In the genomic region with DNA sequence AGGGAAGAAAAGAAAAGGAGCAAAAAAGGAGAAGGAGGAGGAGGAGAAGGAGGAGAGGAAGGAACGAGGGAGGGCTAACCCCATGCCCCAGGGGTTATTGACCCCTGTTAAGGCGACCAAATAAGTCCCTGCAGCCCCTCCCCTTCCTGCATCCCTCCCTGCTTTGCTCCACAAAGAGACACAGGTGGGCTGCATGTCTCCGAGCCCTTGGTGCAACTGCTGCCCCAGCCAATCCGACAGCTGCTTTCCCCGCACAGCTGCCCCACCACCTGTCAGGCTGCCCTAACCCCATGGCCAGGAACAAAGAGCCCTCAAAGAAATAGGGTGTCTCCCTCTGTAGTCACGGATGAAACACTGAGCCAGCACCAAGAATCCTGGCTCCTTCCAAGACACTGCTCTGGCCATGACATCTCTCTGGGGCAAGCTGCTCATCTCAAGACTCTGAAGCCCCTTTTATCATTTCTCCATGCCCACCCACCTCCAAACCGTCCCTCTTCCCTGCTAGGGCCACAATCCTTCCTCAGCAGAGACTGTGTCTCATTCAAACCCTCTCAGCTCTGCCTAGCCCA, we compare ENCODE assay signal across 8 mouse cellular contexts. TPM values are rescaled to one million over a fixed set of nuclear protein-coding genes. Genes with fewer than 3 reads are reported as not detected.
A peak's percentile ranks its signal among the peaks of the same experiment; 100 is the strongest.
DNase-seq lines count a peak whose midpoint lies in the region; ATAC-seq and TF ChIP-seq lines count a peak whose summit lies in the region.
"Had no signal": no experiment of that assay in that cellular context is flagged by ENCODE, and none has a peak within 500 bp of the region (broad histone marks: within the 10 kb centered on the region; RNA-seq: fewer than 3 reads in every experiment).

No protein-coding gene starts in this region.

- H3K27ac ChIP-seq in stomach, embryonic 15.5 days, result no peak overlapping the region
- H3K27ac ChIP-seq in stomach, postnatal 0 days (replicated peaks), result no peak overlapping the region
- peak overlapping the region; percentile 92 for H3K27ac ChIP-seq in forebrain, postnatal 0 days (ENCODE audit: low read depth, low read length)
- peak overlapping the region; percentile 99 for H3K27ac ChIP-seq in midbrain, embryonic 12.5 days (replicated peaks)

- H3K9me3 ChIP-seq in stomach, embryonic 15.5 days, result no peaks in the 10 kb centered on the region
- H3K9me3 ChIP-seq in stomach, postnatal 0 days (ENCODE audit: control insufficient read depth, low read length), result no peaks in the 10 kb centered on the region
- H3K9me3 ChIP-seq in forebrain, postnatal 0 days (ENCODE audit: low read length), result no peaks in the 10 kb centered on the region
- H3K9me3 ChIP-seq in midbrain, embryonic 12.5 days, result no peaks in the 10 kb centered on the region

- no peak for TF ChIP-seq CTCF in stomach, postnatal 0 days (IDR thresholded peaks at IDR 0.05; ENCODE audit: low read depth)
- TF ChIP-seq CTCF in forebrain, postnatal 0 days (IDR thresholded peaks at IDR 0.05; ENCODE audit: low read depth), result no peak

- ATAC-seq in stomach, embryonic 15.5 days (ENCODE audit: insufficient read depth, low FRiP score, low read depth), result no peak
- ATAC-seq in stomach, postnatal 0 days (ENCODE audit: low FRiP score, low TSS enrichment), result no peak
- no peak for ATAC-seq in forebrain, postnatal 0 days
- ATAC-seq in midbrain, embryonic 12.5 days (ENCODE audit: low FRiP score, low read depth), result no peak
- no peak for ATAC-seq in activated CD4-positive, CD25-positive, alpha-beta regulatory T cell, adult 4 months

- no peaks in the 10 kb centered on the region for H3K27me3 ChIP-seq in stomach, embryonic 15.5 days (replicated peaks)
- no peaks in the 10 kb centered on the region for H3K27me3 ChIP-seq in stomach, postnatal 0 days (ENCODE audit: control insufficient read depth, insufficient read depth, low read length)
- H3K27me3 ChIP-seq in forebrain, postnatal 0 days (ENCODE audit: insufficient read depth, low read length), result no peaks in the 10 kb centered on the region
- no peaks in the 10 kb centered on the region for H3K27me3 ChIP-seq in midbrain, embryonic 12.5 days

- peaks cover 21% of the 10 kb centered on the region for H3K36me3 ChIP-seq in stomach, embryonic 15.5 days
- H3K36me3 ChIP-seq in stomach, postnatal 0 days (ENCODE audit: control insufficient read depth, insufficient read depth, low read length), result no peaks in the 10 kb centered on the region
- peaks cover 36% of the 10 kb centered on the region for H3K36me3 ChIP-seq in forebrain, postnatal 0 days (ENCODE audit: insufficient read depth)
- H3K36me3 ChIP-seq in midbrain, embryonic 12.5 days, result peaks cover 40% of the 10 kb centered on the region

- H3K4me3 ChIP-seq in stomach, embryonic 15.5 days (replicated peaks), result no peak overlapping the region
- no peak overlapping the region for H3K4me3 ChIP-seq in stomach, postnatal 0 days (ENCODE audit: low read depth, low read length)
- H3K4me3 ChIP-seq in forebrain, postnatal 0 days (ENCODE audit: low read depth, low read length), result peak overlapping the region; percentile 74
- peak overlapping the region; percentile 68 for H3K4me3 ChIP-seq in midbrain, embryonic 12.5 days

- 41% methylated on average over 7 of the region's 7 CpGs for WGBS in stomach, embryonic 15.5 days
- 57% methylated on average over 7 of the region's 7 CpGs for WGBS in stomach, postnatal 0 days
- 14% methylated on average over 7 of the region's 7 CpGs for WGBS in forebrain, postnatal 0 days
- WGBS in midbrain, embryonic 12.5 days, result 11% methylated on average over 7 of the region's 7 CpGs

- peaks cover 51% of the 10 kb centered on the region for H3K4me1 ChIP-seq in stomach, embryonic 15.5 days
- 0 out of 2 replicates have a peak, but pooled peaks cover 3% of the 10 kb centered on the region for H3K4me1 ChIP-seq in stomach, postnatal 0 days (replicated peaks; ENCODE audit: control insufficient read depth, insufficient read depth)
- peaks cover 24% of the 10 kb centered on the region for H3K4me1 ChIP-seq in forebrain, postnatal 0 days (ENCODE audit: insufficient read depth)
- peaks cover 60% of the 10 kb centered on the region for H3K4me1 ChIP-seq in midbrain, embryonic 12.5 days

- no peak for DNase-seq in stomach, postnatal 0 days (ENCODE audit: low spot score)
- DNase-seq in forebrain, postnatal 0 days, result no peak
- no peak for DNase-seq in frontal cortex, adult 2 months (ENCODE audit: extremely low spot score in 1 of 2, low spot score in 1 of 2)
- no peak for DNase-seq in MN1 (ENCODE audit: low spot score)
- DNase-seq: retina, postnatal 1 day had no signal

- TF ChIP-seq EP300 in stomach, postnatal 0 days (optimal IDR thresholded peaks at IDR 0.05), result no peak

- H3K4me2 ChIP-seq in stomach, embryonic 15.5 days, result peak overlapping the region; percentile 86; the same call in 1 of the 2 replicates
- no peak overlapping the region for H3K4me2 ChIP-seq in stomach, postnatal 0 days (replicated peaks; ENCODE audit: low read depth)
- peak overlapping the region; percentile 97 for H3K4me2 ChIP-seq in forebrain, postnatal 0 days (ENCODE audit: low read depth)
- H3K4me2 ChIP-seq in midbrain, embryonic 12.5 days (replicated peaks), result peak overlapping the region; percentile 96

- H3K9ac ChIP-seq in stomach, embryonic 15.5 days, result no peak overlapping the region
- no peak overlapping the region for H3K9ac ChIP-seq in stomach, postnatal 0 days (ENCODE audit: low read length)
- H3K9ac ChIP-seq in forebrain, postnatal 0 days, result peak overlapping the region; percentile 97
- H3K9ac ChIP-seq in midbrain, embryonic 12.5 days (replicated peaks), result peak overlapping the region; percentile 97

RNA-seq across cellular contexts. Expression of gene Dbn1, which starts 3.3 kb away (rescaled TPM):
- 110 and 115 TPM in 2 replicates for polyA plus RNA-seq in stomach, embryonic 15.5 days (2015; fragmentation: Nextera tagmentation; extraction: Ambion mirVana)
- 39.3 and 40.4 TPM in 2 replicates for polyA plus RNA-seq in stomach, postnatal 0 days (2015; fragmentation: Nextera tagmentation; extraction: Ambion mirVana)
- total RNA-seq in forebrain, postnatal 0 days (2014; rRNA removed), result 545 and 619 TPM in 2 replicates
- 603 and 619 TPM in 2 replicates for polyA plus RNA-seq in forebrain, postnatal 0 days (2015; fragmentation: Nextera tagmentation; extraction: Ambion mirVana)
- polyA plus RNA-seq in midbrain, embryonic 12.5 days (2016; fragmentation: Nextera tagmentation; extraction: Ambion mirVana), result 558 and 585 TPM in 2 replicates
- polyA plus RNA-seq in activated CD4-positive, CD25-positive, alpha-beta regulatory T cell, adult 4 months (2017; shearing (Covaris generic)), result under 1 TPM in 1 of 2 experiments, not detected in 1; 0.25 TPM
- 366 and 391 TPM in 2 replicates for polyA plus RNA-seq in frontal cortex, adult 2 months (2012; rRNA removed)

RNA-seq across cellular contexts. Expression of gene Prr7, which starts 20.5 kb away (rescaled TPM):
- 0.72 and 0.85 TPM in 2 replicates for polyA plus RNA-seq in stomach, embryonic 15.5 days (2015; fragmentation: Nextera tagmentation; extraction: Ambion mirVana)
- 0.13 and 0.28 TPM in 2 replicates for polyA plus RNA-seq in stomach, postnatal 0 days (2015; fragmentation: Nextera tagmentation; extraction: Ambion mirVana)
- 108 and 118 TPM in 2 replicates for total RNA-seq in forebrain, postnatal 0 days (2014; rRNA removed)
- 7.8 and 8.7 TPM in 2 replicates for polyA plus RNA-seq in forebrain, postnatal 0 days (2015; fragmentation: Nextera tagmentation; extraction: Ambion mirVana)
- 2.0 and 2.3 TPM in 2 replicates for polyA plus RNA-seq in midbrain, embryonic 12.5 days (2016; fragmentation: Nextera tagmentation; extraction: Ambion mirVana)
- not detected for polyA plus RNA-seq in activated CD4-positive, CD25-positive, alpha-beta regulatory T cell, adult 4 months (2017; shearing (Covaris generic))
- 67.1 and 81.0 TPM in 2 replicates for polyA plus RNA-seq in frontal cortex, adult 2 months (2012; rRNA removed)

RNA-seq across cellular contexts. Expression of gene Pdlim7, which starts 28.9 kb away (rescaled TPM):
- 198 and 218 TPM in 2 replicates for polyA plus RNA-seq in stomach, embryonic 15.5 days (2015; fragmentation: Nextera tagmentation; extraction: Ambion mirVana)
- 174 and 193 TPM in 2 replicates for polyA plus RNA-seq in stomach, postnatal 0 days (2015; fragmentation: Nextera tagmentation; extraction: Ambion mirVana)
- 26.6 and 36.7 TPM in 2 replicates for total RNA-seq in forebrain, postnatal 0 days (2014; rRNA removed)
- polyA plus RNA-seq in forebrain, postnatal 0 days (2015; fragmentation: Nextera tagmentation; extraction: Ambion mirVana), result 114 and 115 TPM in 2 replicates
- 140 and 156 TPM in 2 replicates for polyA plus RNA-seq in midbrain, embryonic 12.5 days (2016; fragmentation: Nextera tagmentation; extraction: Ambion mirVana)
- 10 to 100 TPM in 1 of 2 experiments, 1 to 10 TPM in 1; 7.4 to 14.4 TPM for polyA plus RNA-seq in activated CD4-positive, CD25-positive, alpha-beta regulatory T cell, adult 4 months (2017; shearing (Covaris generic))
- 174 and 242 TPM in 2 replicates for polyA plus RNA-seq in frontal cortex, adult 2 months (2012; rRNA removed)

RNA-seq across cellular contexts. Expression of gene Grk6, which starts 39.7 kb away (rescaled TPM):
- 39.1 and 40.7 TPM in 2 replicates for polyA plus RNA-seq in stomach, embryonic 15.5 days (2015; fragmentation: Nextera tagmentation; extraction: Ambion mirVana)
- 17.7 and 19.0 TPM in 2 replicates for polyA plus RNA-seq in stomach, postnatal 0 days (2015; fragmentation: Nextera tagmentation; extraction: Ambion mirVana)
- total RNA-seq in forebrain, postnatal 0 days (2014; rRNA removed), result 79.5 and 88.2 TPM in 2 replicates
- 38.5 and 40.8 TPM in 2 replicates for polyA plus RNA-seq in forebrain, postnatal 0 days (2015; fragmentation: Nextera tagmentation; extraction: Ambion mirVana)
- 53.1 and 58.5 TPM in 2 replicates for polyA plus RNA-seq in midbrain, embryonic 12.5 days (2016; fragmentation: Nextera tagmentation; extraction: Ambion mirVana)
- 10 to 100 TPM; 38.6 to 43.6 TPM for polyA plus RNA-seq in activated CD4-positive, CD25-positive, alpha-beta regulatory T cell, adult 4 months (2017; shearing (Covaris generic))
- polyA plus RNA-seq in frontal cortex, adult 2 months (2012; rRNA removed), result 70.6 and 74.3 TPM in 2 replicates

RNA-seq across cellular contexts. Expression of gene Dok3, which starts 44.5 kb away (rescaled TPM):
- polyA plus RNA-seq in stomach, embryonic 15.5 days (2015; fragmentation: Nextera tagmentation; extraction: Ambion mirVana), result 4.3 and 5.3 TPM in 2 replicates
- 1.0 and 1.3 TPM in 2 replicates for polyA plus RNA-seq in stomach, postnatal 0 days (2015; fragmentation: Nextera tagmentation; extraction: Ambion mirVana)
- total RNA-seq in forebrain, postnatal 0 days (2014; rRNA removed), result 2.5 and 4.8 TPM in 2 replicates
- polyA plus RNA-seq in forebrain, postnatal 0 days (2015; fragmentation: Nextera tagmentation; extraction: Ambion mirVana), result 0.82 TPM in 2 replicates
- 2.9 and 4.6 TPM in 2 replicates for polyA plus RNA-seq in midbrain, embryonic 12.5 days (2016; fragmentation: Nextera tagmentation; extraction: Ambion mirVana)
- 1 to 10 TPM in 1 of 2 experiments, not detected in 1; 2.7 TPM for polyA plus RNA-seq in activated CD4-positive, CD25-positive, alpha-beta regulatory T cell, adult 4 months (2017; shearing (Covaris generic))
- 14.7 and 19.6 TPM in 2 replicates for polyA plus RNA-seq in frontal cortex, adult 2 months (2012; rRNA removed)

Comparison
In these comparisons a context has a peak if more than half of its experiments do, and no peak if none do; other contexts are left out.
1. H3K27ac ChIP-seq: peak in forebrain, postnatal 0 days (single experiment) and midbrain, embryonic 12.5 days (single experiment); none in stomach, embryonic 15.5 days (single experiment) and stomach, postnatal 0 days (single experiment).
2. H3K4me3 ChIP-seq: peak in forebrain, postnatal 0 days (single experiment) and midbrain, embryonic 12.5 days (single experiment); none in stomach, embryonic 15.5 days (single experiment) and stomach, postnatal 0 days (single experiment).
3. H3K9ac ChIP-seq: peak in forebrain, postnatal 0 days (single experiment) and midbrain, embryonic 12.5 days (single experiment); none in stomach, embryonic 15.5 days (single experiment) and stomach, postnatal 0 days (single experiment).
4. RNA of gene Dbn1, which starts 3.3 kb away (polyA plus RNA-seq): 603 to 619 TPM in forebrain, postnatal 0 days, 558 to 585 TPM in midbrain, embryonic 12.5 days, 366 to 391 TPM in frontal cortex, adult 2 months, 110 to 115 TPM in stomach, embryonic 15.5 days and 39.3 to 40.4 TPM in stomach, postnatal 0 days; 0.25 TPM in activated CD4-positive, CD25-positive, alpha-beta regulatory T cell, adult 4 months; every median in the first group is over 10 times any median in the second.